Mouse (Mus musculus): ENCODE results near the gene Ift140. TPM values are rescaled to one million over a fixed set of nuclear protein-coding genes. Genes with fewer than 3 reads are reported as not detected.

Gene Ift140
- total RNA-seq (2021): 10 to 100 TPM; 25.6 to 30.1 TPM
- long read RNA-seq, full-length matches to known transcripts: 7 of 13 reads
- long read RNA-seq, partial matches to known transcripts: 2 of 13 reads
- long read RNA-seq, other reads (novel, unspliced or antisense): 4 of 13 reads

GRCm38 (mm10) chr17:25015655-25016291 lies at the start of gene Ift140, which contains the start of gene Cramp1l:
Gene Ift140, plus strand, starts transcription at chr17:25016085.
Gene Cramp1l, minus strand, starts transcription at chr17:25015788.
- DNase-seq (ENCODE audit: low spot score in 2 of 2): peak; percentile 96 to 98

GRCm38 (mm10) chr17:24987221-24987620 lies 28.7 kb upstream of the Ift140 start:
- DNase-seq (ENCODE audit: low spot score in 2 of 2): no peak

GRCm38 (mm10) chr17:24994721-24995120 lies 21.2 kb upstream of the Ift140 start:
- no peak for DNase-seq (ENCODE audit: low spot score in 2 of 2)

- no peak for DNase-seq (ENCODE audit: low spot score in 2 of 2)
These were observed 10.8 kb upstream of the Ift140 start for GRCm38 (mm10) chr17:25005102-25005501.

- no peak for DNase-seq (ENCODE audit: low spot score in 2 of 2)
These were observed 8.4 kb upstream of the Ift140 start for GRCm38 (mm10) chr17:25007480-25007879.

- peak; percentile 19 to 27 for DNase-seq (ENCODE audit: low spot score in 2 of 2)
These were observed 2.0 kb upstream of the Ift140 start for GRCm38 (mm10) chr17:25013606-25014501.

GRCm38 (mm10) chr17:25014841-25015570 lies 879 bp upstream of the Ift140 start:
- peak; percentile 43 to 56 for DNase-seq (ENCODE audit: low spot score in 2 of 2)

- DNase-seq (ENCODE audit: low spot score in 2 of 2): peak; percentile 75 to 78
These were observed 627 bp downstream of the Ift140 start for GRCm38 (mm10) chr17:25016292-25017132.

- no peak for DNase-seq (ENCODE audit: low spot score in 2 of 2)
These were observed 20.3 kb downstream of the Ift140 start for GRCm38 (mm10) chr17:25036183-25036582.

GRCm38 (mm10) chr17:25044879-25045278 lies 29.0 kb downstream of the Ift140 start:
- no peak for DNase-seq (ENCODE audit: low spot score in 2 of 2)

- DNase-seq (ENCODE audit: low spot score in 2 of 2): no peak
These were observed 29.4 kb downstream of the Ift140 start for GRCm38 (mm10) chr17:25045281-25045680.

GRCm38 (mm10) chr17:25047143-25047542 lies 31.3 kb downstream of the Ift140 start:
- no peak for DNase-seq (ENCODE audit: low spot score in 2 of 2)

GRCm38 (mm10) chr17:25053274-25053673 lies 37.4 kb downstream of the Ift140 start:
- no peak for DNase-seq (ENCODE audit: low spot score in 2 of 2)

GRCm38 (mm10) chr17:25057041-25057440 lies 41.2 kb downstream of the Ift140 start:
- no peak for DNase-seq (ENCODE audit: low spot score in 2 of 2)

- no peak for DNase-seq (ENCODE audit: low spot score in 2 of 2)
These were observed 47.4 kb downstream of the Ift140 start for GRCm38 (mm10) chr17:25063261-25063660.

- DNase-seq (ENCODE audit: low spot score in 2 of 2): no peak
These were observed 48.0 kb downstream of the Ift140 start for GRCm38 (mm10) chr17:25063872-25064271.

GRCm38 (mm10) chr17:25064351-25064750 lies 48.5 kb downstream of the Ift140 start:
- DNase-seq (ENCODE audit: low spot score in 2 of 2): no peak

GRCm38 (mm10) chr17:25065189-25065588 lies 49.3 kb downstream of the Ift140 start:
- DNase-seq (ENCODE audit: low spot score in 2 of 2): no peak

GRCm38 (mm10) chr17:25066595-25066994 lies 50.7 kb downstream of the Ift140 start:
- no peak for DNase-seq (ENCODE audit: low spot score in 2 of 2)

GRCm38 (mm10) chr17:25067442-25067851 lies 51.6 kb downstream of the Ift140 start:
- no peak for DNase-seq (ENCODE audit: low spot score in 2 of 2)

All from layer of hippocampus, postnatal 10 days (tissue).